Mouse (Mus musculus) megakaryocyte, embryonic 14.5 days (primary cell): ENCODE measurements at regions not wholly inside any gene's neighbourhood (a gene's known extent, or its start where the extent isn't known, plus 50 kb on each side); places are given as distances from the start of the nearest gene placed in this dataset.

Experiments
- FLI1 ChIP-seq: IDR thresholded peaks from 2 replicates; pipeline ENCODE4 v1.6.1; 2012; ENCODE audit warnings: low read length, inconsistent platforms, mixed read lengths
- GATA1 ChIP-seq: IDR thresholded peaks from 3 replicates; pipeline ENCODE4 v1.6.1; 2012; ENCODE audit warnings: mixed read lengths, low read length, inconsistent platforms, borderline replicate concordance

GRCm38 (mm10) chr13:44293736-44294416 lies 435.4 kb upstream of the Jarid2 start:
- no peak for TF ChIP-seq FLI1
- TF ChIP-seq GATA1, result no peak
